Mouse (Mus musculus): ENCODE data around the gene Orai3. TPM values are rescaled to one million over a fixed set of nuclear protein-coding genes. Genes with fewer than 3 reads are reported as not detected.
A peak's percentile ranks its signal among the peaks of the same experiment; 100 is the strongest.

The Orai3 gene
- polyA plus RNA-seq, 1 experiment from 2014 or later, result 19.2 TPM

DNA sequence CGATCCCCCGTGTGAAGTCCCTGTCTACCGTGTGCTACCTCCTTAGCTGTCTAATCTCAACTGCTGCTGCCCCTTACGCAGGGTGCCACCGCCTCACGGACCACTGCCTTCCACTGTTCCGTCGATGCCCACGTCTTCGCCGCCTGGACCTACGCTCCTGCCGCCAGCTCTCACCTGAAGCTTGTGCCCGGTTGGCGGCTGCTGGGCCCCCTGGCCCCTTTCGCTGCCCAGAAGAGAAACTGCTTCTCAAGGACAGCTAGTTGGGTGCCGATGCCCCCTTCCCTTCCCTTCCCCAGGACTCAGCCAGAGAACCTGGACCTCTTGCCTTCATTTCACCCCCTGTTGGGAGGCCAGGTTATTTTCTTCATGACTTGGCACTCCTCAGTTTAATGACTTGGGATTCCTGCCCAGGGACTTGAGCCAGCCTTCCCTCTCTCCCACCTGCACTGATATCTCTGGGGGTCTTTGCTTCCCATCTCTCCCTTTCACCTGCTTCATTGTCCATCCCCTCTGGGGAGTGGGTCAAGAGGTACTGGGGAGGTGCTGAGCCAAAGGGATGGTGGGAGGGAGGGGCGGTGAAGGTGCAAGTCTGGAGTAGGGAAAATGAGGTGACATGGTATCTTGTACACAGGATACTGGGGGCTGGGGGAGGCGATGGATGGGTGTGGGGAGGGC, 1.8 kb upstream of the Orai3 start:
- DNase-seq (no peak), ATAC-seq (peak; percentile 28)
- Histone ChIP-seq H3K4me3 (ENCODE audit: low read depth, low read length) (peak overlapping the region; percentile 74), H3K4me2 (ENCODE audit: low read depth, low read length) (peak overlapping the region; percentile 79), H3K4me1 (ENCODE audit: insufficient read depth) (peaks cover 37% of the 10 kb centered on the region), H3K36me3 (replicated peaks; ENCODE audit: insufficient read depth, low read length) (0 out of 2 replicates have a peak, but pooled peaks cover 2% of the 10 kb centered on the region), H3K9me3 (ENCODE audit: low read length) (no peaks in the 10 kb centered on the region), H3K9ac (replicated peaks) (peak overlapping the region; percentile 59), H3K27ac (ENCODE audit: low read depth) (peak overlapping the region; percentile 89), H3K27me3 (ENCODE audit: insufficient read depth, low read length) (no peaks in the 10 kb centered on the region)
- TF ChIP-seq EP300 (IDR thresholded peaks at IDR 0.05; ENCODE audit: low read depth) (no peak), CTCF (IDR thresholded peaks at IDR 0.05; ENCODE audit: low read depth) (no peak)
- 82% methylated on average over 19 of the region's 19 CpGs for WGBS (ENCODE audit: insufficient replicate concordance)

DNA sequence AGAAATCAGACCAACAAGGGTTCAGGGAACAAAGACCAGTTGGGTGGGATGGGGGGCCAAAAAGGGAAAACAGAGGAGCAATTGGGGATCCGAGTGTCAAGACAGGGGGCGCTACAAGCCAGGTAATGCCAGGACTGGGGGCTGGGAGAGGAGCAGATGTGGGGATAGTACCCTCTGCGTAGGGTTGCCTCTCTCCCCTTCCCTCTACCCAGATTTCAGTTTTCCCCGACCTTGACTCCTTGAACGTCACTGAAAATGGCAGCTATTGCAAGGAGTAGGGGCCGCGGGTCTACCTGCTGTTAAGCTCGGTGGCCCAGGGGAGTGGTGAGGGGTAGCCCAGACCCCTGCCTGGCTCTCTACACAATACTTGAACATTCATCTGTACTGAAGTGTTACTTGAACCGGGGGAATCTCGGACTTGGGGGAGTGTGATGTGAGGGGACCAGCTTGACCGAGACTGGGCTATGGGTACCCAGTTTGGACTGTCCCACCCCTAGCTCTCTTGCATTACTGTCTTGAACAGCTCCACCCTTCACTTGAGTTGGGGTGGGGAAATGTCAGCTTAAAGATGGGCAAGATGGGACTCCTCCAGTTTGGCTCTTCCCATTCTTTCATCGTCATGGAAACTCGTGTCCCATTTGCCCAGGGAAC, 1.1 kb upstream of the Orai3 start:
- Histone ChIP-seq H3K36me3 (replicated peaks; ENCODE audit: insufficient read depth, low read length) (0 out of 2 replicates have a peak, but pooled peaks cover 2% of the 10 kb centered on the region), H3K9ac (replicated peaks) (peak overlapping the region; percentile 59), H3K4me3 (ENCODE audit: low read depth, low read length) (peak overlapping the region; percentile 74), H3K4me1 (ENCODE audit: insufficient read depth) (peaks cover 37% of the 10 kb centered on the region), H3K9me3 (ENCODE audit: low read length) (no peaks in the 10 kb centered on the region), H3K27ac (ENCODE audit: low read depth) (peak overlapping the region; percentile 89; the same call in 1 of the 2 replicates), H3K27me3 (ENCODE audit: insufficient read depth, low read length) (no peaks in the 10 kb centered on the region), H3K4me2 (ENCODE audit: low read depth, low read length) (peak overlapping the region; percentile 79)
- WGBS (ENCODE audit: insufficient replicate concordance), result 56% methylated on average over 13 of the region's 13 CpGs
- TF ChIP-seq EP300 (IDR thresholded peaks at IDR 0.05; ENCODE audit: low read depth), result no peak
- peak; percentile 55 for TF ChIP-seq CTCF (IDR thresholded peaks at IDR 0.05; ENCODE audit: low read depth)
- ATAC-seq (no peak), DNase-seq (no peak)

DNA sequence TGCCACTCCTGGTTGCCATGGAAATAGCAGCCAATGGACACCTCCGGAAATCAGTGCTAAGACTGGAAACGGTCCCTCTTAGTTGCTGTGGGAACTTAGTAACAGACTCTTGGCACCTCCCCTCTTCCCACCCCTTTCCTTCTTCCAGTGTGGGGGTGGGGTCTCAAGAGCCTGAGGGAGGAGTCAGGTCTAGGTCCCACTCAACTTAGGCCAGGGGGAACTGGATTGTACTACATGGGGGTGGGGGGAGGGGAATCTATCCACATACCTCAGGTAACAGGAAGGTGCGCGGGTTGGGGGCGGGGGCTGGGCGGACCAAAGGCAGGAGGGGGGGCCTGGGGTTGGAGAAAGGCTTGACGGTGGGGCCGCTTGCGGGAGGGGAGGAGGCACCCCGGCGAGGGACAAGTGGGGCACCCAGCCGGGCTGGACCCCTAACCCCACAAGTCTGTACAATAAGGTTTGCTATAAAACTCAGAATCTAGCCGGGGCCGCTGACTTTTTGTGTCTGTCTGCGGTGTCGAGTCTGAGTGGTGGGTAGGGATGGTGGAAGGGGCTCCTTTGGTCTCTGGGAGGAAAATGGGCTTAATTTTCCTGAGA, 520 bp upstream of the Orai3 start:
- peak overlapping the region; percentile 74 for H3K4me3 ChIP-seq (ENCODE audit: low read depth, low read length)
- peak overlapping the region; percentile 79 for H3K4me2 ChIP-seq (ENCODE audit: low read depth, low read length)
- 2% methylated on average over 16 of the region's 16 CpGs for WGBS (ENCODE audit: insufficient replicate concordance)
- peaks cover 37% of the 10 kb centered on the region for H3K4me1 ChIP-seq (ENCODE audit: insufficient read depth)
- DNase-seq, result peak; percentile 84
- ATAC-seq, result peak; percentile 47
- H3K9ac ChIP-seq (replicated peaks), result peak overlapping the region; percentile 88
- no peaks in the 10 kb centered on the region for H3K9me3 ChIP-seq (ENCODE audit: low read length)
- TF ChIP-seq CTCF (IDR thresholded peaks at IDR 0.05; ENCODE audit: low read depth) (no peak), EP300 (IDR thresholded peaks at IDR 0.05; ENCODE audit: low read depth) (no peak)
- H3K27ac ChIP-seq (ENCODE audit: low read depth), result peak overlapping the region; percentile 95
- no peaks in the 10 kb centered on the region for H3K36me3 ChIP-seq (replicated peaks; ENCODE audit: insufficient read depth, low read length)
- H3K27me3 ChIP-seq (ENCODE audit: insufficient read depth, low read length), result no peaks in the 10 kb centered on the region

DNA sequence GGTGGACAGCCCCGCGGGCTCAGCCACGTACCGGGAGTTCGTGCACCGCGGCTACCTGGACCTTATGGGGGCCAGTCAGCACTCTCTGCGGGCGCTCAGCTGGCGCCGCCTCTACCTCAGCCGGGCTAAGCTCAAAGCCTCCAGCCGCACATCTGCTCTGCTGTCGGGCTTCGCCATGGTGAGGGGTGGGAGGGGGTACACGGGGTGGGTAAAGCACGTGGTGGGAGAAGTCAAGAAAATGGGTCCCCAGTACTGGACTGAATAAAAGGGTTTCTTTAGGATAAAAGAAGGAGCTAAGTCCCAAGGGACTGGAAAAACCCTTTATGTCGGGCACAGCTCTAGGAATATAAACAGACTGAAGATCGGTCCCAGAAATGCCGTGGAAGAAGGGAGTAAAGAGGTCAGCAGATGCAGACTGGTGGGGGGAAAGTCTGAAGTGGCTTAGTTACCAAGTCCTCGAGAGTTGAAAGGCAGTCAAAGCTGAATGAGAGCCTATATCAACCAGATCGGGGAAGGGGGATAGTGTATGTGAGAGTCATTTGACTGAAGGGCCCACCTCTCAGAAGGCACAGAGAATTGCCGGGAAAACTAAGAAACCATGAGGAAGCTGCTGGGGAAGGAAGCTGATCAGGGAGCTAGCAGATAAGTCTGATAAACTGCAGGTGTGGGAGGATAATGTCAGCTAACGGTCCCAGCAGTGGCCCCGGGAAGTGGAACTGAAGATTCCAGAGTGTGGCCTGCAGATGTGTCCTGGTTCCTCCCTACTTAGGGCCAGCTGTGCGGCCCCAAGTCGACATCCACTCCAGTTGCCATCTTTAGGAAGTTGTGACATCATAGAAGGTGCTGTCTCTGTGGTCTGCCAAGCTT, 657 bp downstream of the Orai3 start:
- peak overlapping the region; percentile 79 for H3K4me2 ChIP-seq (ENCODE audit: low read depth, low read length)
- H3K36me3 ChIP-seq (replicated peaks; ENCODE audit: insufficient read depth, low read length), result no peaks in the 10 kb centered on the region
- peak overlapping the region; percentile 95 for H3K27ac ChIP-seq (ENCODE audit: low read depth)
- ATAC-seq (peak; percentile 8), DNase-seq (no peak)
- H3K4me3 ChIP-seq (ENCODE audit: low read depth, low read length), result peak overlapping the region; percentile 74
- H3K4me1 ChIP-seq (ENCODE audit: insufficient read depth), result peaks cover 37% of the 10 kb centered on the region
- no peaks in the 10 kb centered on the region for H3K9me3 ChIP-seq (ENCODE audit: low read length)
- under 1% methylated on average over 27 of the region's 27 CpGs for WGBS (ENCODE audit: insufficient replicate concordance)
- TF ChIP-seq EP300 (IDR thresholded peaks at IDR 0.05; ENCODE audit: low read depth) (no peak), CTCF (IDR thresholded peaks at IDR 0.05; ENCODE audit: low read depth) (no peak)
- H3K27me3 ChIP-seq (ENCODE audit: insufficient read depth, low read length), result no peaks in the 10 kb centered on the region
- peak overlapping the region; percentile 88 for H3K9ac ChIP-seq (replicated peaks)

DNA sequence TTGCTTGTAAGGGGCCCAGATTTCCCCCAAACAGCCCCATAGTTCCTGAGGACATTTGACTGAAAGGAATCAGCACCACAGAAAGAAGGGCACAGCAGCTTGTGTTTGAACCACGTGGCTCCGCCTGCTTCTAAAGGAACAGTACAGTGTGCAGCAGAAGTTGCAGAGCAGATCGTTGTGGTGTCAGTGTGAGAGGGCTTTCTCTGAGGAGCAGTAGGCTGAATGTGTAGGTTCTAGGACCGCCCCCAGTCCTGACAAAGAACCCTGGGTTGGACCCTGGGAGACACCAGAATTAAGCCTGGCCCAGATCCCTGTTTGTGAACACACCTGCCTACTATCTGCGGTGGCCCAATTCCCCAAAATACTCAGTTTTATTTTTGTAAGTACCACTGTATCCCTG, 1.6 kb downstream of the Orai3 start:
- Histone ChIP-seq H3K4me3 (ENCODE audit: low read depth, low read length) (no peak overlapping the region), H3K4me1 (ENCODE audit: insufficient read depth) (peaks cover 34% of the 10 kb centered on the region), H3K36me3 (replicated peaks; ENCODE audit: insufficient read depth, low read length) (no peaks in the 10 kb centered on the region), H3K4me2 (ENCODE audit: low read depth, low read length) (peak overlapping the region; percentile 79), H3K9me3 (ENCODE audit: low read length) (no peaks in the 10 kb centered on the region), H3K9ac (replicated peaks) (peak overlapping the region; percentile 88; the same call in 1 of the 2 replicates), H3K27ac (ENCODE audit: low read depth) (no peak overlapping the region), H3K27me3 (ENCODE audit: insufficient read depth, low read length) (no peaks in the 10 kb centered on the region)
- TF ChIP-seq CTCF (IDR thresholded peaks at IDR 0.05; ENCODE audit: low read depth) (no peak), EP300 (IDR thresholded peaks at IDR 0.05; ENCODE audit: low read depth) (no peak)
- DNase-seq (no peak), ATAC-seq (no peak)
- WGBS (ENCODE audit: insufficient replicate concordance), result 53% methylated on average over 5 of the region's 5 CpGs

Measured in liver, postnatal 0 days (tissue).